Mouse (Mus musculus) hindbrain, embryonic 16.5 days (tissue): Measurements from ENCODE around the gene Ythdf2. TPM values are rescaled to one million over a fixed set of nuclear protein-coding genes. Genes with fewer than 3 reads are reported as not detected.

ENCODE experiments used
- ATAC-seq: fragments of 200-750 bp; cut with Nextera tagmentation; 2 replicates; pipeline ENCODE4 v1.8.0; 2017; ENCODE audit warnings: moderate TSS enrichment, moderate library complexity
- H3K27ac ChIP-seq: fragments of 300-500 bp; sonication (generic); 2 replicates; pipeline ENCODE4 v1.5.1; 2014; ENCODE audit warnings: low read depth, mild to moderate bottlenecking, control low read depth, low read length, moderate library complexity
- H3K27me3 ChIP-seq: fragments of 300-500 bp; sonication (generic); replicated peaks from 2 replicates; pipeline ENCODE4 v1.6.1; 2014; ENCODE audit warnings: low read length; ENCODE audit not compliant: control insufficient read depth, insufficient read depth
- H3K36me3 ChIP-seq: fragments of 300-500 bp; sonication (generic); 2 replicates; pipeline ENCODE4 v1.6.1; 2014; ENCODE audit warnings: mild to moderate bottlenecking, low read length, moderate library complexity, mixed read lengths; ENCODE audit not compliant: control insufficient read depth, insufficient read depth
- H3K4me1 ChIP-seq: fragments of 300-500 bp; sonication (generic); 2 replicates; pipeline ENCODE4 v1.6.1; 2014; ENCODE audit warnings: low read depth, low read length; ENCODE audit not compliant: control insufficient read depth, insufficient read depth
- H3K4me2 ChIP-seq: fragments of 300-500 bp; sonication (generic); 2 replicates; pipeline ENCODE4 v1.6.1; 2014; ENCODE audit warnings: mild to moderate bottlenecking, low read length, control low read depth, moderate library complexity
- H3K4me3 ChIP-seq: fragments of 300-500 bp; sonication (generic); 2 replicates; pipeline ENCODE4 v1.5.1; 2014; ENCODE audit warnings: mild to moderate bottlenecking, low read length, control low read depth, moderate library complexity
- H3K9ac ChIP-seq: fragments of 300-500 bp; sonication (generic); 2 replicates; pipeline ENCODE4 v1.6.1; 2014; ENCODE audit warnings: low read depth, mild to moderate bottlenecking, control low read depth, low read length, moderate library complexity
- H3K9me3 ChIP-seq: fragments of 300-500 bp; sonication (generic); 2 replicates; pipeline ENCODE4 v1.6.1; 2014; ENCODE audit warnings: mild to moderate bottlenecking, low read length, moderate library complexity; ENCODE audit not compliant: control insufficient read depth
- WGBS: fragments of 180-500 bp; shearing (Covaris S2); extraction: QIAGEN DNeasy Blood & Tissue Kit; methylation state at CpG from one replicate; pipeline ENCODE4 v1.1.7; 2014; 5-methylcytosine and 5-hydroxymethylcytosine counted together
- polyA plus RNA-seq: library from polyadenylated mRNA; unstranded; fragments of >200 nt; fragmentation: Nextera tagmentation; extraction: Ambion mirVana; gene quantifications from 2 replicates; pipeline ENCODE4 v1.2.1, GENCODE M21; 2015

Gene Ythdf2
- 92.7 and 102 TPM in 2 replicates for polyA plus RNA-seq

DNA sequence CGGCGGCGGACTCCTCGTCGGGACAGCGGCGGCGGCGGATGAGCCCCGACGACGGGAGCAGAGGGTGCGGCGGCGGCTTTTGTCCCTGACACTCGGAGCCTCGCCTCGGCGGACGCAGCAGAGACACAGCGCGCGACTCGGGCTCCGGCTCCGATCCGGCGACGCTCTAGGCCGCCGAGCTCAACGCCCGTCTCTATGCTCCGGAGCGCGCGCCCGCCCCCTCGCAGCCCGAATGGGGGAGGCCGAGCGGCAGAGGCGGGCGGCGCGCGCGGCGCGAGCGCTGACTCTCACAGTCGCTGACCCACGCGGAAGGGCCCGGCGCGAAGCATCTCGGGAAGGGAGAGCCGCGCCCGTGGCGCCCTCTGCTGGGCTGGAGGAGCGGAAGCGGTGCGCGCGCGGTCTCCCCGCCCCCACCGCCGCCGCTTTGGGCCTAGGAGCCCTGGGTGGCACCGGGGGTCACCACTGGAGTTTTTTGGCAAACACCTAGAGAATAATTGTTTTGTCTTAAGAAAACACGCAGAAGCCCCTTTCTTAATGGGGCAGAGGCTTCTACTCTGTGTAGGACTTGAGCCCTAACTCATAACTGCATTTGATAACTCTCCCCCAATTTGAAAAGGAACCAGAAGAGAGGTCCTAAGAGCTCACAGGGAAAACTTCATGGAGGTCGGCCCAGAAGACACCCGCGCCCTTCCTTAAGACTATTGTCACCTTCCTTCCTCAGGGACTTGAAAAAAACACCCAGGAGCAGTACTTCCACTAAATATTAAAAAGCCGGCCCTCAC is at the start of gene Ythdf2:
Gene Ythdf2, minus strand, starts transcription at position 351 of the 782 bp plus-strand sequence.
- peak; percentile 98 for ATAC-seq
- Histone ChIP-seq H3K4me2 (peak within 1 kb of the TSS; percentile 85), H3K4me3 (peak within 1 kb of the TSS; percentile 72), H3K9ac (peak within 1 kb of the TSS; percentile 99), H3K4me1 (peaks cover 18% of the 10 kb centered on the region), H3K9me3 (no peaks in the 10 kb centered on the region), H3K36me3 (peaks cover 4% of the 10 kb centered on the region; the same call in 1 of the 2 replicates), H3K27ac (peak within 1 kb of the TSS; percentile 94), H3K27me3 (no peaks in the 10 kb centered on the region)
- WGBS: under 1% methylated on average over 42 of the region's 78 CpGs

DNA sequence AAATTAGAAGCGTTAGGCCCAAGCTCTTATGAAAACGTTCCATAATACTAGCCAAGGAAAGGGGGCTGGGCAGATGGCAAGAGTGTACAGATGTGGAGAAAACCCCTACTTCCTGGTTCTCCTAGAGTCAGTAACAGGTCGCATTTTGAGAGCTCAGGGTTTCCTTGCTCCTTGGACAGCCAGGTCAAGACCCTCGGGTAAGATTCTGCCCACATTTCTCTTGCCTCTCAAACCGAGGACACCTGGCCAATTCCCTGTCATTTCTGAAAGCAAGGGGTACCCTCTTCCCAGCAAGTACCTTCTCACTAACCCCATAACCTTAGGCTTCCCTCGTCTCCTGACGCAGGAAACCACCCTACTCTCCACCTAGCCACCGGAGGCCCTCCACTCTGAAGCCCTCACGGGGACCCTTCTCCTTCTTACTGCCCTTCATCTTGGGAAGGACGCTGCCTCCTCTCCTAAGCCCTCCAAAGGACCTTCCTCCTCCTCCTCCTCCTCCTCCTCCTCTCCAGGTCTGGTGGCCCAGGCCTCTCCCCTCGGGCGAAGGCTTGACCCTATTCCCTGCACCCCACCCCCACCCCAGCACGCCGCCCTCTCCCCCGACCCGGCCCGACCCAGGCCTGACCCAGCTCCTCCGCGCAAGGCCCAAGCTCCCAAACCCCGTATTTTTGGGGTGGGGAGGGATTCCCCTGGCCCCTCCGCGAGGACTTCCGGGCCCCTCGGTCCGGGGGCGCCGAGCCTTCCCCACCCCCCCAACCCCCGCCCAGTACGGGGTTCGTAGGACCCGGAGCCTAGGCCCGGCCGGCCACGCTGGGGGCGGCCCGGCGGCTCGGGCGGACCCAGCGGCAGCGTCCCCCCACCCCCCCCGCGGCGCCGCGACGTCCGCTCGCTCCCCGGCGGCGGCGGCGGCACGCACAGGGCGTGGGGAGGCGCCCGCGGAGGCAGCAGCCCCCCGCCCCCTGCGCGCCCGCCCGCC is 48.6 kb upstream of the Ythdf2 start:
- Histone ChIP-seq H3K4me2 (peak overlapping the region; percentile 89), H3K9me3 (no peaks in the 10 kb centered on the region), H3K27ac (peak overlapping the region; percentile 96), H3K27me3 (no peaks in the 10 kb centered on the region), H3K36me3 (no peaks in the 10 kb centered on the region), H3K4me1 (peaks cover 18% of the 10 kb centered on the region), H3K4me3 (peak overlapping the region; percentile 84), H3K9ac (peak overlapping the region; percentile 97)
- WGBS: 3% methylated on average over 35 of the region's 64 CpGs
- ATAC-seq: peak; percentile 86

DNA sequence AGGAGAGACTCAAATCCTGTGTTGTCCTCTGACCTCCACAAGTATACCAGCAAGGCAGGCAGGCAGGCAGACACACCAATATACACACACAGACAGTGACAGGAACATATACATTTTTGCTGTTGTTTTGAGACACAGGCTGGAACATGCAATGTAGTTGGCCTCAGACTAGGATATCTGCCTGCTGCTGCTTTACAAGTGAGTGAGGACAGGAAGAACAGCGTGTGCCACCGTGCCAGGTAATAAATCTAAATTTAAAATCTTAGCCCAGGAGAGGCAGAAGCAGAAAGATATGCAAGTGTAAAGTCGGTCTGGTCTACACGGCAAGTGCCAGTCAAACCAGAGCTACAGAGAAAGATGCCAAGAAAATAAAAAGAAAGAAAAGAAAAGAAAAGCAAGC is 47.1 kb upstream of the Ythdf2 start:
- Histone ChIP-seq H3K27ac (no peak overlapping the region), H3K9me3 (no peaks in the 10 kb centered on the region), H3K36me3 (no peaks in the 10 kb centered on the region), H3K4me1 (peaks cover 18% of the 10 kb centered on the region), H3K4me2 (no peak overlapping the region), H3K4me3 (no peak overlapping the region), H3K9ac (no peak overlapping the region), H3K27me3 (no peaks in the 10 kb centered on the region)
- no peak for ATAC-seq
- WGBS: 93% methylated on average over 4 of the region's 4 CpGs

DNA sequence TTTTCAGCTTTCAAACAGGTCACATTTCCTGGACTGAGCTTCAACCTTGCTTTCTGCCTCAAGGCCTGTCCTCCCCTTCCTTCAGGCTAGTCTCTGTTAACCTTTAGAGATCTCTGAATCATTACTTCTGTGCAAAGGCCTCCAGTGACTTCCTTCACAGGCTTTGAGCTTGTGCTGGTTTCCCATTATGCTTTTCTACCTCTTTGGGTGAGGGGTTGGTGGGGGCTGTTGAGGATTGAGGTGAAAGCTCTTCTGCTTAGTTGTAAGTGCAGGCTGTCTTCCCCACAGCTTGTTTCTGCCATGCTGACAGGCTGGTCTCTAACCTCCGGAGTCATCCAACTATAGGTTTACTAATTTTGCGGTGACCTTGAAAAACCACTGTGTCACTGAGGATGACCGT is 44.3 kb upstream of the Ythdf2 start:
- Histone ChIP-seq H3K27ac (no peak overlapping the region), H3K4me3 (no peak overlapping the region), H3K9ac (no peak overlapping the region), H3K9me3 (no peaks in the 10 kb centered on the region), H3K4me2 (no peak overlapping the region), H3K36me3 (no peaks in the 10 kb centered on the region), H3K27me3 (no peaks in the 10 kb centered on the region), H3K4me1 (peaks cover 14% of the 10 kb centered on the region)
- 93% methylated on average over 3 of the region's 3 CpGs for WGBS
- no peak for ATAC-seq

DNA sequence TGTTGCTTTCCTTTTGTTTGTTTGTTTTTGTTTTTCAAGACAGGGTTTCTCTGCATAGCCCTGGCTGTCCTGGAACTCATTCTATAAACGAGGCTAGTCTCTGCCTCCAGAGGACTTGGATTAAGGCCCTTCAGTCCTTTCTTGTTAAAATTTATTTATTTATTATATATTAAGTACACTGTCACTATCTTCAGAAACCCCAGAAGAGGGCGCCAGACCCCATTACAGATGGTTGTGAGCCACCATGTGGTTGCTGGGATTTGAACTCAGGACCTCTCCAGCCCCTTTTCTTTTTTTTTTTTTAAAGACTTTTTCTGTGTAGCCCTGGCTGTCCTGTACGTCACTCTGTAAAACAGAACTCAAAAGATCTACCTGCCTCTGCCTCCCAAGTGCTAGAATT is 42.9 kb upstream of the Ythdf2 start:
- Histone ChIP-seq H3K9ac (no peak overlapping the region), H3K4me1 (peaks cover 9% of the 10 kb centered on the region), H3K4me2 (no peak overlapping the region), H3K9me3 (no peaks in the 10 kb centered on the region), H3K27ac (no peak overlapping the region), H3K4me3 (no peak overlapping the region), H3K36me3 (peaks cover 10% of the 10 kb centered on the region; the same call in 1 of the 2 replicates), H3K27me3 (no peaks in the 10 kb centered on the region)
- ATAC-seq: no peak
- WGBS: 83% methylated on average over 3 of the region's 3 CpGs

DNA sequence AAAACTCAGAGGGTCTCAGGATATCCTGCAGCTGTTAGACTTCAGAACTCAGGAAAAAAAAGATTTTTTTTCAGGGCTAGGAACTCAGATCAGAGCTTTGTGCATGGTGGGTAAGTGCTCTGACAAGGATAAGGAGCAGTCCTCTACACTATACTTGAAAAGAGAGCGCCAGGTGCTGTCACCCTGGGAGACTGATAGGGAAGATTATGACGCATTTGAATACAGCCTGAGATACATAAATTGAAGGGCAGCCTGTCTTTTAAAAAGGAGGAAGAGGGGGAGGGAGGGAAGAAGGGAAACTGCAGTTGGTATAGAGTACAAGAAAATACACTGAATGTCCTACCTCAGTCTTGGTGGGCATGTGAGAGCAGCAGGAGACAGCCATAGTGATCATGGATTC is 41.5 kb upstream of the Ythdf2 start:
- no peak overlapping the region for H3K27ac ChIP-seq
- no peak for ATAC-seq
- H3K36me3 ChIP-seq: peaks cover 14% of the 10 kb centered on the region; the same call in 1 of the 2 replicates
- no peaks in the 10 kb centered on the region for H3K27me3 ChIP-seq
- H3K4me1 ChIP-seq: no peaks in the 10 kb centered on the region
- H3K4me2 ChIP-seq: no peak overlapping the region
- H3K9me3 ChIP-seq: no peaks in the 10 kb centered on the region
- no peak overlapping the region for H3K4me3 ChIP-seq
- no peak overlapping the region for H3K9ac ChIP-seq
- 82% methylated on average over 2 of the region's 2 CpGs for WGBS

DNA sequence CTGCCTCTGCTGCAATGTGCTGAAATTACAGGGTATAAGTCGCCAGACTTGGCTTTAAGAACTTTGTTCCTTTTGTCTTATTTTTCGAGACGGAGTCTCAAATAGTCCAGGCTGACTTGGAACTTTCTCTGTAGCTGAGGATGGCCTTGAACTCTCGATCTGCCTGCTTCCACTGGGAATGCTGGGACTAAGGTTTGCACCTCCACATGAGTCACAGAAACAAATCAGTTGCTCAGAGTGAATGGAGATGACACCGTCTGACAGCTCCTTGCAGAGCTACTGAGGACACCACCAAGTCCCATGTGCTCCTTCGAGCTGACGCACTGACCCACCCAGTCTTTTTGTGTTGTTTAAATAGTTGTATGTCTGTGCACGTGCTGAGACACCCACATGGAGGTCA is 41.0 kb upstream of the Ythdf2 start:
- Histone ChIP-seq H3K4me2 (no peak overlapping the region), H3K9ac (no peak overlapping the region), H3K4me1 (no peaks in the 10 kb centered on the region), H3K36me3 (peaks cover 14% of the 10 kb centered on the region; the same call in 1 of the 2 replicates), H3K27me3 (no peaks in the 10 kb centered on the region), H3K9me3 (no peaks in the 10 kb centered on the region), H3K27ac (no peak overlapping the region), H3K4me3 (no peak overlapping the region)
- WGBS: 85% methylated on average over 8 of the region's 8 CpGs
- ATAC-seq: no peak

DNA sequence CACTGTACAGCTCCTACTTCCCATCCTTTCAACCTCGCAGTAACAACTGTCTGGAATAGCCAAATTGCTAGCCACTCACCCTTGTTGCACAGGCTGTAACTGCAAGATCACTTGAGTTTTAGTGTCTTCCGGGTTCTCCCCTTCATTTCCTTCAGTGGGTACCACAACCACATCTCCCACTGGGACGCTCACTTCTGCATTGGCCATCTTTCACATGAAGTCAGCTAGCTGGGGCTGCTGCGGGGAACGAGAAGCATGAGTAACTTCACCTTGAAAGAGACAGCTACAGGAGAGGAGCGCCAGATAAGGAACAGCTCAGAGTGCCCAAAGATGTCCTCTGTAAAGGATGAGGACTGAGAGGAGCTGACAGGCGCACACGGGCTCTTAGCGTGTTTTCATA is 39.5 kb upstream of the Ythdf2 start:
- peaks cover 19% of the 10 kb centered on the region for H3K36me3 ChIP-seq
- H3K4me2 ChIP-seq: no peak overlapping the region
- H3K27me3 ChIP-seq: no peaks in the 10 kb centered on the region
- no peaks in the 10 kb centered on the region for H3K9me3 ChIP-seq
- 96% methylated on average over 9 of the region's 9 CpGs for WGBS
- no peak overlapping the region for H3K27ac ChIP-seq
- no peak overlapping the region for H3K9ac ChIP-seq
- H3K4me1 ChIP-seq: no peaks in the 10 kb centered on the region
- H3K4me3 ChIP-seq: no peak overlapping the region
- ATAC-seq: no peak

DNA sequence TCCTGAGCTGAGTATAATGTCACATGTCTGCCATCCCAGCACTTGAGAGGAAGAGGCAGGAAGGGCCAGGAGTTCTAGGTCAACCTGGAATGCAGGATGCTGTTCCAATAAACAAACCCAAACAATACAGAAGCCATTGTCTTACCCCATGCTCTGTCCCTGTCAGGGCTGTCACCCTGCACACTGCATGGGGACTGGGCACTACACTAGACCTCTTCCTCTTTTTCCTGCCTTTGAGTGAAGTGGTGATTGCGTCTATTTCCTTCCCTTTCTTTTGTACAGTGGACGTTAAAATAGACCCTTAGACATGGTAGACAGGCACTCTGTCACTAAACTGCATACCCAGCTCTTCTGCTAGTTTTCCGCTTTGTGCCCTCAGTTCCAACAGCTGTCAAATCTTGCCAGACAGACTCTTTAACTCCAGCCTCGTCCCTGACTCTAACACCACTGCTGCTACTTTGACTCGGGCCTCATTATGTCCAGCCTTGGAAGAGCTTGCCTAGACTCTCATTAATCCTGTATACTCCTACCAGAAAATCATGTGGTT is 35.4 kb upstream of the Ythdf2 start:
- H3K4me2 ChIP-seq: no peak overlapping the region
- H3K36me3 ChIP-seq: peaks cover 21% of the 10 kb centered on the region
- no peak overlapping the region for H3K4me3 ChIP-seq
- no peaks in the 10 kb centered on the region for H3K9me3 ChIP-seq
- 81% methylated on average over 5 of the region's 5 CpGs for WGBS
- H3K4me1 ChIP-seq: no peaks in the 10 kb centered on the region
- no peak overlapping the region for H3K27ac ChIP-seq
- H3K9ac ChIP-seq: no peak overlapping the region
- no peak for ATAC-seq
- H3K27me3 ChIP-seq: no peaks in the 10 kb centered on the region
